Mouse (Mus musculus) CH12.LX (cell line): ENCODE measurements around the gene Pkmyt1.

Experiments
- CTCF ChIP-seq, 2 experiments: IDR thresholded peaks in 1 of 2; conservative IDR thresholded peaks in 1 of 2; 2 replicates each; pipeline ENCODE4 v1.5.1; 2011 to 2012; ENCODE audit warnings: low read depth in 2 of 2, low read length in 2 of 2, improper control_type of control experiment in 1 of 2, inconsistent platforms in 1 of 2, mild to moderate bottlenecking in 1 of 2, moderate library complexity in 1 of 2
- E2F4 ChIP-seq: IDR thresholded peaks from 2 replicates; pipeline ENCODE4 v1.6.1; 2011; ENCODE audit warnings: low read depth, low read length, improper control_type of control experiment; ENCODE audit not compliant: insufficient replicate concordance
- GABPA ChIP-seq: IDR thresholded peaks from 2 replicates; pipeline ENCODE4 v1.6.1; 2012; ENCODE audit warnings: low read depth, low read length, improper control_type of control experiment, inconsistent platforms; ENCODE audit not compliant: insufficient replicate concordance
- KAT2A ChIP-seq: IDR thresholded peaks from 2 replicates; pipeline ENCODE4 v1.6.1; 2012; ENCODE audit warnings: low read length, improper control_type of control experiment, inconsistent platforms; ENCODE audit not compliant: insufficient replicate concordance
- MAX ChIP-seq: IDR thresholded peaks from 2 replicates; pipeline ENCODE4 v1.6.1; 2011; ENCODE audit warnings: low read length, improper control_type of control experiment
- MEF2A ChIP-seq: IDR thresholded peaks from 2 replicates; pipeline ENCODE4 v1.6.1; 2014; ENCODE audit warnings: low read depth, mild to moderate bottlenecking, inconsistent platforms, low read length, improper control_type of control experiment, borderline replicate concordance
- NRF1 ChIP-seq: IDR thresholded peaks from 2 replicates; pipeline ENCODE4 v1.6.1; 2014; ENCODE audit warnings: low read depth, mild to moderate bottlenecking, inconsistent platforms, low read length, improper control_type of control experiment, moderate library complexity
- POLR2A ChIP-seq: IDR thresholded peaks from 2 replicates; pipeline ENCODE4 v1.6.1; 2011; ENCODE audit warnings: low read depth, mild to moderate bottlenecking, improper control_type of control experiment, low read length
- TBP ChIP-seq: conservative IDR thresholded peaks from 2 replicates; pipeline ENCODE4 v1.6.1; 2011; ENCODE audit warnings: low read depth, low read length, improper control_type of control experiment
- UBTF ChIP-seq: IDR thresholded peaks from 2 replicates; pipeline ENCODE4 v1.6.1; 2012; ENCODE audit warnings: low read depth, mild to moderate bottlenecking, inconsistent platforms, low read length, improper control_type of control experiment, moderate library complexity
- USF1 ChIP-seq: IDR thresholded peaks from 2 replicates; pipeline ENCODE4 v1.6.1; 2014; ENCODE audit warnings: low read depth, mild to moderate bottlenecking, inconsistent platforms, low read length, improper control_type of control experiment
- ZKSCAN1 ChIP-seq: IDR thresholded peaks from 2 replicates; pipeline ENCODE4 v1.6.1; 2012; ENCODE audit warnings: low read depth, inconsistent platforms, low read length, improper control_type of control experiment, borderline replicate concordance

GRCm38 (mm10) chr17:23745301-23746251 is 19.4 kb downstream of the Pkmyt1 start, which contains the start of gene Kremen2:
- TF ChIP-seq POLR2A, result no peak
- TF ChIP-seq CTCF (conservative IDR thresholded peaks at IDR 0.05 in 1 of 2, IDR thresholded peaks at IDR 0.05 in 1 of 2; ENCODE audit: low read depth in 2 of 2, low read length in 2 of 2), result no peak
- TF ChIP-seq GABPA, result no peak
- TF ChIP-seq UBTF, result no peak
- no peak for TF ChIP-seq ZKSCAN1
- no peak for TF ChIP-seq TBP
- TF ChIP-seq E2F4, result no peak
- no peak for TF ChIP-seq MEF2A
- TF ChIP-seq USF1, result no peak
- TF ChIP-seq NRF1, result no peak
- TF ChIP-seq MAX, result no peak
- no peak for TF ChIP-seq KAT2A
